Mouse (Mus musculus) right cerebral cortex, postnatal 10 days (tissue): ENCODE measurements at regions not wholly inside any gene's neighbourhood (a gene's known extent, or its start where the extent isn't known, plus 50 kb on each side); places are given as distances from the start of the nearest gene placed in this dataset.

ENCODE experiments used
- DNase-seq, 2 experiments: peaks; one replicate each; pipeline ENCODE4 v3.0.0; 2021; ENCODE audit warnings: low spot score in 2 of 2

DNA sequence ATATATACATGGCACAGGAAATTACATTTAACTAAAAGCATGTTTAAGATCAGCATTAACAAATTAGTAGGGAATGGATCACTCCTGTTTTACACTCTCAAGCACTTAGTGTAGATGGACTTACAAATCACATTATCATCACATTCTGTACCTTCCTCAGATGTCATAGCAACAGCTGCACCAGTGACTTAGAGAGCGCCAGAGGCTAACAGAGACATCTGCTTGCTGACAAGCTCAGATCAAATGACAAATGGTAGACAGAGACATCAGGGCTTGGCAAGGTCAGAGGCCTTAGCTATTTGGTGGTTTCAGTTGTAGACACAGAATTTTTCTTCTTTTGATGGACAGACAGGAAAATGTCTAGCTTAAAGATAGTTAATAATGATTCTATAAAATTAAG, 897.5 kb upstream of the Slc10a2 start:
- no peak for DNase-seq

- DNase-seq: no peak
Observed at GRCm38 (mm10) chr8:5994846-5995245, 889.7 kb upstream of the Slc10a2 start.

- no peak for DNase-seq
Observed at GRCm38 (mm10) chr8:5965403-5966015, 860.4 kb upstream of the Slc10a2 start.

DNA sequence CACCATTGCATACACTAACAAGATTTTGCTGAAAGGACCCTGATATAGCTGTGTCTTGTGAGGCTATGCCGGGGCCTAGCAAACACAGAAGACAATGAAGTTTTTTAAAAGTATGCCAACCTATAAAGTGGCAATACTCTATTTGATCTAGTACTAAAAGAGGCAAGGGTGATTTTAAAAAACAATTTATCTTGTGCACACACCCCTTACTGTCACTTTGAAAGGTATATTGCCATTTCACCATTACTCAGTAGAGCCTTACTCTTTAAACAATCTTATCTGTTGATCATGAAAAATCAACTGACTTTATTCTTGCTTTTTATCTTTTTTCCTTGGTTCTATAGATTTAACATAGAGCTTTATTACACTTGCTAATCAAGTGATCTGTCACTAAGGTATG, 859.1 kb upstream of the Slc10a2 start:
- no peak for DNase-seq

DNA sequence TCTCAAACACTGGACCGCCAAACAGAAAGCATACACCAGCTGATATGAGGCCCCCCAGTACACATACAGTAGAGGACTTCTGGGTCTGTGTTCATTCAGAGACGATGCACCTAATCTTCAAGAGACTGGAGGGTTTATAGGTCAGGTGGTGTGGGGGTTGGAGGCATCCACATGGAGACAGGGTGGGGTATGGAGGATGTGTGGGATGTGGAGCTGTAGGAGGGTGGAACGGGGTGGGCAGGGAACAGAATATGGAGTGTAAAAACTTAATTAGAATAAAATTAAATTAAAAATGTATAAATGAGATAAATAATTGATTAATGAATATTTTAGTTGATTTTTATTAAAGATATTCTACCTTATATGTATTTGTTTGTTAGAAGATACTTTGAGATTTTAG, 832.9 kb upstream of the Slc10a2 start:
- DNase-seq: no peak

- DNase-seq: peak; percentile 17 to 31
Observed at GRCm38 (mm10) chr8:5918136-5918535, 813.0 kb upstream of the Slc10a2 start.
